Mouse (Mus musculus) megakaryocyte, embryonic 14.5 days (primary cell): ENCODE measurements around the gene Auts2. TPM values are rescaled to one million over a fixed set of nuclear protein-coding genes. Genes with fewer than 3 reads are reported as not detected.

Source experiments
- H3K27me3 ChIP-seq: replicated peaks from 2 replicates; pipeline ENCODE3; 2012; ENCODE audit warnings: inconsistent platforms
- H3K36me3 ChIP-seq: replicated peaks from 2 replicates; pipeline ENCODE3; 2012; ENCODE audit warnings: low read length, inconsistent platforms, mixed read lengths
- H3K4me1 ChIP-seq: 2 replicates; pipeline ENCODE4 v1.6.1; 2012; ENCODE audit warnings: inconsistent platforms
- H3K4me3 ChIP-seq: replicated peaks from 2 replicates; pipeline ENCODE3; 2012; ENCODE audit warnings: moderate library complexity, mild to moderate bottlenecking, inconsistent platforms
- H3K9me3 ChIP-seq: 2 replicates; pipeline ENCODE4 v1.6.1; 2012; ENCODE audit warnings: inconsistent platforms
- FLI1 ChIP-seq: IDR thresholded peaks from 2 replicates; pipeline ENCODE4 v1.6.1; 2012; ENCODE audit warnings: low read length, inconsistent platforms, mixed read lengths
- GATA1 ChIP-seq: IDR thresholded peaks from 3 replicates; pipeline ENCODE4 v1.6.1; 2012; ENCODE audit warnings: mixed read lengths, low read length, inconsistent platforms, borderline replicate concordance
- polyA plus RNA-seq: library from polyadenylated mRNA; stranded (reverse); fragments of >175 nt; gene quantifications from 2 replicates; pipeline ENCODE4 v1.2.3, GENCODE M21; 2012; ENCODE audit warnings: low replicate concordance; ENCODE audit not compliant: insufficient read depth

The Auts2 gene
- polyA plus RNA-seq, 1 experiment: 4.0 TPM

- Histone ChIP-seq H3K36me3 (no peaks in the 10 kb centered on the region), H3K4me3 (no peak overlapping the region), H3K9me3 (no peaks in the 10 kb centered on the region), H3K27me3 (no peaks in the 10 kb centered on the region), H3K4me1 (peaks cover 26% of the 10 kb centered on the region)
- TF ChIP-seq GATA1 (no peak), FLI1 (no peak)
Observed at GRCm38 (mm10) chr5:132033491-132034350, 509.4 kb downstream of the Auts2 start.

DNA sequence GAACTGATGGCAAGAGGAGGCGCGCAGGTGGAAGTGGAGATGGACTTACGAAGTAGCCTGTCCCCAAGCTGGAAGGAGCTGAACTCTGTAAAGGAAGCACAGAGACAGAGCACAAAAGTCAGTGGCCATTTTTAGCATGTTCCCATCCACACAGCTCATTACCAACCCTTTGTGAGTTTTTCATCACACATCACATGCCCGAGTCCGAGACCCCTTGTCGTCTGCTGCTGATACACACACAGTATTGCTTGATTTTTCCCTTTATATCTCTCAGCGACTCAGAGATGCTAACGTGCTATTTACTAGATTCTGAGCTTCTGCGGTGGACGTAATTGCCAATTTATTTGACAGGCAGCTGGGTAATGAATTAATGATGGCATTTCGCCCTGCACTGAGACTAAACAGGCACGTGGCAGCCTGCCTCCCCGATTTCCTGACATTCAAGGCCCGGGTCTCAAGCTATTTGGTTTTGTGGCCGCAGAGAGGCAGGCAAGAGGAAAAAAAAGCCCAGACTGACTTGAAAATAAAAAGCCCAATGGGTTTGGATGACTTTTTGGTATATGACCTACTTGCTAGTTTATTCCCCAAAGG lies 512.1 kb downstream of the Auts2 start:
- TF ChIP-seq FLI1: no peak
- TF ChIP-seq GATA1: no peak
- Histone ChIP-seq H3K4me3 (no peak overlapping the region), H3K4me1 (peaks cover 25% of the 10 kb centered on the region), H3K27me3 (no peaks in the 10 kb centered on the region), H3K9me3 (peaks cover 5% of the 10 kb centered on the region; the same call in 1 of the 2 replicates), H3K36me3 (no peaks in the 10 kb centered on the region)

DNA sequence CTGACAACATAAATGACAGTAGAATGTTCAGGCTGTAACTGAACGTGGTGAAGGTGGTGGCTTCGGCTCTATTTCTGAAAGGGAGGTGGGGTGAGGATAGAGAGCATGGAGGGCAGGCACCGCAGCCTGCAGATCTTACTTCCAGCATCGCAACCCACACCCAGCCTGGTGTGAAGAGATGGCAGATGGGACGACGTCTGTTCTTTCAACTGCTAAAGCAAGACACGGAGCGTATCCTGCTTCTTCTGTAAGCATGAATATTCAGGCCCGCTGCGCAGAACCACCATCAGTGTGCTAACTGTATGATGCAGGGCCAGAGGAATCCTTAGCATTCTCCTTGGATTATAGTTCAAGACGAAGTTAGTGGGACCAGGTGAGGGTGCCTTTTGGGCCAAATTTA lies 513.5 kb downstream of the Auts2 start:
- peaks cover 5% of the 10 kb centered on the region; the same call in 1 of the 2 replicates for H3K9me3 ChIP-seq
- no peak overlapping the region for H3K4me3 ChIP-seq
- no peaks in the 10 kb centered on the region for H3K36me3 ChIP-seq
- peaks cover 14% of the 10 kb centered on the region for H3K4me1 ChIP-seq
- TF ChIP-seq GATA1 (no peak), FLI1 (no peak)
- H3K27me3 ChIP-seq: no peaks in the 10 kb centered on the region

GRCm38 (mm10) chr5:132029038-132029437 lies 514.1 kb downstream of the Auts2 start:
- TF ChIP-seq GATA1: no peak

GRCm38 (mm10) chr5:132027859-132028498 lies 515.2 kb downstream of the Auts2 start:
- TF ChIP-seq FLI1: no peak
- TF ChIP-seq GATA1: no peak
- no peak overlapping the region for H3K4me3 ChIP-seq
- H3K27me3 ChIP-seq: no peaks in the 10 kb centered on the region
- peaks cover 11% of the 10 kb centered on the region for H3K4me1 ChIP-seq
- H3K9me3 ChIP-seq: peaks cover 5% of the 10 kb centered on the region; the same call in 1 of the 2 replicates
- H3K36me3 ChIP-seq: no peaks in the 10 kb centered on the region

More at GRCm38 (mm10) chr5:132029038-132029437, 514.1 kb downstream of the Auts2 start:
- no peaks in the 10 kb centered on the region for H3K36me3 ChIP-seq
- H3K27me3 ChIP-seq: no peaks in the 10 kb centered on the region
- no peak overlapping the region for H3K4me3 ChIP-seq
- H3K9me3 ChIP-seq: peaks cover 5% of the 10 kb centered on the region; the same call in 1 of the 2 replicates
- peaks cover 13% of the 10 kb centered on the region for H3K4me1 ChIP-seq

DNA sequence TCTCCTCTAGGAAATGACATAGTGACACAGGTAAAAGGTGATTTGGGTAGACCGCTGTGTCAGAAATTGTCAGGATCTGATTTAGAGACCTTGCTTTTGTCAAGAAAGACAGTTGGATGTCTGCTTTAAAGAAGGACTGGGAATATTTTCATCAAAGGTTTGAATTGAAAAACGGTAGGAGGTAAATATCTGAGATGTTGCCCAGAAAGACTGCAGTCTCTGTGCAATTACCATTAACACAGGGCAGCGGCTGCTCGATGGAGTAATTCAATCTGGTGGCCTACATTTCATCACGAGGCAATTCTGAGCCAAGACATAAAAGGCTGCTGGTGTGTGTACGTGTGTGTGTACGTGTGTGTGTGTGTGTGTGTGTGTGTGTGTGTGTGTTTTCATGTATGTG lies 529.8 kb downstream of the Auts2 start:
- Histone ChIP-seq H3K9me3 (0 out of 2 replicates have a peak, but pooled peaks cover 2% of the 10 kb centered on the region), H3K27me3 (peaks cover 1% of the 10 kb centered on the region), H3K4me1 (peaks cover 21% of the 10 kb centered on the region), H3K36me3 (no peaks in the 10 kb centered on the region), H3K4me3 (no peak overlapping the region)
- no peak for TF ChIP-seq GATA1
- no peak for TF ChIP-seq FLI1

DNA sequence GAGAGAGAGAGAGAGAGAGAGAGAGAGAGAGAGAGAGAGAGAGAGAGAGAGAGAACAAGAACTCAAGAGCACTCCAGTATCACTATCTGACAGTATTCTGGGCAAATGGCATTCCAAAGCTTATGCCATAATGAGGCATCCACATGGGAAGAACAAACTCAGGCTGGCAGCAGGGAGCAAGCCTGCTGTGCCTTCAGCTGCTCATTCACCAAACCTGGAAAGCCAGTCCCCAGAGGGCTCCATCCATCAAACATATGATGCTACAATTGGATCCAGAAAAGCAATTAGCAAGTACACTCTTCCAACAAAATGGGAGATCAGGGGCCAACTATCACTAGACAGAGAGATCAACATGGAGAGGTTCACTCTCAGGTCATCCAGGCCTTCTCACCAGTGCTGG lies 531.3 kb downstream of the Auts2 start:
- TF ChIP-seq FLI1 (no peak), GATA1 (no peak)
- Histone ChIP-seq H3K4me3 (no peak overlapping the region), H3K9me3 (0 out of 2 replicates have a peak, but pooled peaks cover 2% of the 10 kb centered on the region), H3K4me1 (peaks cover 19% of the 10 kb centered on the region), H3K27me3 (peaks cover 1% of the 10 kb centered on the region), H3K36me3 (no peaks in the 10 kb centered on the region)

GRCm38 (mm10) chr5:132008703-132009222 lies 534.4 kb downstream of the Auts2 start:
- Histone ChIP-seq H3K27me3 (peaks cover 1% of the 10 kb centered on the region), H3K9me3 (0 out of 2 replicates have a peak, but pooled peaks cover 2% of the 10 kb centered on the region), H3K36me3 (no peaks in the 10 kb centered on the region), H3K4me1 (peaks cover 5% of the 10 kb centered on the region), H3K4me3 (no peak overlapping the region)
- TF ChIP-seq FLI1 (no peak), GATA1 (no peak)

DNA sequence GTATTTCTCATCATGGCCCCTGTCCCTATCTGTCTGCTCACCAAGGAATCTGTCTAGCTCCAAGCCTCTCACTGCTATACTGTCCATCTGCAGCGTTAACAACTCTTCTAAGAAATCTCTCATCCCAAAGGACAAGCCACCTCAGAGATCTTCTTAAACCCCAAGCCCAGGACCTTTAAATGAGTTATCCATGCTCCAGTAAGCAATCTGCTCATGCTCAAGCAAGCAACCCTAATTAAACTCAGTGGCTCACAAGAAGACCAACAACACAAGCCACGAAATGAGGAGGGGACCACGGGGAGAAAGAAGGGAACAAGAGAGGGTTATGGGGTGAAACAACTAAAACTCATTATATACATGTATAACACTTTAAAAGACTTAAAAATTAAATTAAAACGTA lies 535.2 kb downstream of the Auts2 start:
- Histone ChIP-seq H3K9me3 (0 out of 2 replicates have a peak, but pooled peaks cover 2% of the 10 kb centered on the region), H3K4me3 (no peak overlapping the region), H3K27me3 (peaks cover 1% of the 10 kb centered on the region), H3K4me1 (peaks cover 5% of the 10 kb centered on the region), H3K36me3 (no peaks in the 10 kb centered on the region)
- TF ChIP-seq FLI1: no peak
- TF ChIP-seq GATA1: no peak
